Mouse (Mus musculus): Measurements from ENCODE around the gene Hdac9. TPM values are rescaled to one million over a fixed set of nuclear protein-coding genes. Genes with fewer than 3 reads are reported as not detected.

Hdac9 gene
- polyA plus RNA-seq, 1 experiment from 2014 or later: 11.4 TPM

- ATAC-seq (ENCODE audit: low FRiP score): no peak
- Histone ChIP-seq H3K4me1 (no peaks in the 10 kb centered on the region), H3K27me3 (replicated peaks) (no peaks in the 10 kb centered on the region), H3K36me3 (no peaks in the 10 kb centered on the region), H3K9ac (replicated peaks) (no peak overlapping the region), H3K4me3 (replicated peaks) (no peak overlapping the region), H3K27ac (replicated peaks) (no peak overlapping the region), H3K4me2 (no peak overlapping the region; the same call in 1 of the 2 replicates), H3K9me3 (replicated peaks) (no peaks in the 10 kb centered on the region)
- WGBS: 59% methylated on average over 4 of the region's 4 CpGs
These were observed 275.1 kb downstream of the Hdac9 start for GRCm38 (mm10) chr12:34641705-34642259.

- no peak overlapping the region for H3K9ac ChIP-seq (replicated peaks)
- 75% methylated on average over 16 of the region's 16 CpGs for WGBS
These were observed 279.4 kb downstream of the Hdac9 start for GRCm38 (mm10) chr12:34637238-34638124.

GRCm38 (mm10) chr12:34619101-34619500, 297.8 kb downstream of the Hdac9 start:
- Histone ChIP-seq H3K9ac (replicated peaks) (no peak overlapping the region), H3K4me2 (no peak overlapping the region), H3K27me3 (replicated peaks) (no peaks in the 10 kb centered on the region), H3K36me3 (no peaks in the 10 kb centered on the region), H3K27ac (replicated peaks) (no peak overlapping the region), H3K4me3 (replicated peaks) (no peak overlapping the region), H3K9me3 (replicated peaks) (no peaks in the 10 kb centered on the region), H3K4me1 (0 out of 2 replicates have a peak, but pooled peaks cover 8% of the 10 kb centered on the region)
- WGBS: 68% methylated on average over 5 of the region's 5 CpGs
- no peak for ATAC-seq (ENCODE audit: low FRiP score)

More at GRCm38 (mm10) chr12:34637238-34638124, 279.4 kb downstream of the Hdac9 start:
- no peak for ATAC-seq (ENCODE audit: low FRiP score)
- H3K9me3 ChIP-seq (replicated peaks): no peaks in the 10 kb centered on the region
- H3K27ac ChIP-seq (replicated peaks): no peak overlapping the region
- no peak overlapping the region for H3K4me3 ChIP-seq (replicated peaks)
- H3K4me2 ChIP-seq: no peak overlapping the region
- no peaks in the 10 kb centered on the region for H3K4me1 ChIP-seq
- H3K27me3 ChIP-seq (replicated peaks): no peaks in the 10 kb centered on the region
- no peaks in the 10 kb centered on the region for H3K36me3 ChIP-seq

DNA sequence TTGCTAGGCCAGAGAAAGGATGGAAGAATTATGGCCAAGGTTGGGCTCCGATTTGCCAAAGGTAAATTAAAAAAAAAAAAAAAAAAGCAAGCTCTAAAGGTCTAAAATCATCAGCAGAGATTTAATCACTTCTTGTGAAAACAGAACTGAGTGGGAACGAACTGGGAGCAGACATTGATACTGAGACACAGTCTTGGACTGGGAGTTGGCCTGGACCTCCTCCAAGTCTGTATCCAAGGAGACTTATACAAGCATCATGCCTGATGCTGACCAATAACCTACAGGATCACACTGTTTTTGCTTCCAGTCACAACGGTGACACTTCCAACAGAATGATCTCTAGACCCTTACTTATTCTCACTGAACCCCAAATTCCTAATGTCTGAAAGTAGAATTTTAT, 298.6 kb downstream of the Hdac9 start:
- H3K4me3 ChIP-seq (replicated peaks): no peak overlapping the region
- ATAC-seq (ENCODE audit: low FRiP score): no peak; the same call in 1 of the 2 replicates
- H3K4me1 ChIP-seq: 0 out of 2 replicates have a peak, but pooled peaks cover 8% of the 10 kb centered on the region
- WGBS: 68% methylated on average over 3 of the region's 3 CpGs
- H3K27ac ChIP-seq (replicated peaks): no peak overlapping the region
- H3K27me3 ChIP-seq (replicated peaks): no peaks in the 10 kb centered on the region
- H3K9me3 ChIP-seq (replicated peaks): no peaks in the 10 kb centered on the region
- H3K4me2 ChIP-seq: peak overlapping the region; percentile 13; the same call in 1 of the 2 replicates
- no peak overlapping the region for H3K9ac ChIP-seq (replicated peaks)
- H3K36me3 ChIP-seq: no peaks in the 10 kb centered on the region

- no peaks in the 10 kb centered on the region for H3K36me3 ChIP-seq
- H3K9me3 ChIP-seq (replicated peaks): no peaks in the 10 kb centered on the region
- H3K4me1 ChIP-seq: 0 out of 2 replicates have a peak, but pooled peaks cover 8% of the 10 kb centered on the region
- H3K4me3 ChIP-seq (replicated peaks): no peak overlapping the region
- H3K9ac ChIP-seq (replicated peaks): no peak overlapping the region
- no peak overlapping the region for H3K27ac ChIP-seq (replicated peaks)
- H3K4me2 ChIP-seq: peak overlapping the region; percentile 13; the same call in 1 of the 2 replicates
- no peaks in the 10 kb centered on the region for H3K27me3 ChIP-seq (replicated peaks)
- WGBS: 64% methylated on average over 10 of the region's 10 CpGs
- no peak for ATAC-seq (ENCODE audit: low FRiP score)
These were observed 299.1 kb downstream of the Hdac9 start for GRCm38 (mm10) chr12:34617836-34618235.

DNA sequence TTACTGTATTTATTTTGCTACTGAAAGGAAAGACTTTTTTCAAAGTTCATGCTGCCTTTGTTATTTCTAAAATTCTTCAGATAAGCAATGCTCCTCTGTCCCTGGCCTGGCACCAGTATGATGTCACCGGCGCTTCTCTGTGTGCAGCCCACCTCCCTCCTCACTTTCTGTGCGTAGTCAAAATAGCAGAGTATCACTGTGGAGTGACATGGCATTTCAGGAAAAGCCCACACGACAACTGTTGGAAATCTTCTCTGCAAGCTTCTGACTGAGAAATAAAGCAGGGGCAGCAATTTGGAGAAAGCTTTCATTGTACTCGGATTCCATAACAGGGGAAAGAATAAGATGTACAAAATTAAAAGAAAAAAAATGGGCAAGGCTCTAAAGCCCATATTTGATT, 302.1 kb downstream of the Hdac9 start:
- Histone ChIP-seq H3K27ac (replicated peaks) (no peak overlapping the region), H3K27me3 (replicated peaks) (no peaks in the 10 kb centered on the region), H3K9ac (replicated peaks) (no peak overlapping the region), H3K4me2 (no peak overlapping the region), H3K9me3 (replicated peaks) (no peaks in the 10 kb centered on the region), H3K4me3 (replicated peaks) (no peak overlapping the region), H3K36me3 (no peaks in the 10 kb centered on the region), H3K4me1 (0 out of 2 replicates have a peak, but pooled peaks cover 8% of the 10 kb centered on the region)
- ATAC-seq (ENCODE audit: low FRiP score): no peak
- 77% methylated on average over 5 of the region's 5 CpGs for WGBS

GRCm38 (mm10) chr12:34612511-34612910, 304.4 kb downstream of the Hdac9 start:
- WGBS: 91% methylated on average over 3 of the region's 3 CpGs

GRCm38 (mm10) chr12:34604521-34604920, 312.4 kb downstream of the Hdac9 start:
- Histone ChIP-seq H3K9ac (replicated peaks) (no peak overlapping the region), H3K4me1 (no peaks in the 10 kb centered on the region), H3K4me2 (no peak overlapping the region), H3K4me3 (replicated peaks) (no peak overlapping the region), H3K36me3 (no peaks in the 10 kb centered on the region), H3K27ac (replicated peaks) (no peak overlapping the region), H3K27me3 (replicated peaks) (no peaks in the 10 kb centered on the region), H3K9me3 (replicated peaks) (no peaks in the 10 kb centered on the region)
- no peak for ATAC-seq (ENCODE audit: low FRiP score)
- 82% methylated on average over 4 of the region's 4 CpGs for WGBS

More at GRCm38 (mm10) chr12:34612511-34612910, 304.4 kb downstream of the Hdac9 start:
- H3K4me3 ChIP-seq (replicated peaks): no peak overlapping the region
- H3K9ac ChIP-seq (replicated peaks): no peak overlapping the region
- H3K27me3 ChIP-seq (replicated peaks): no peaks in the 10 kb centered on the region
- H3K4me2 ChIP-seq: no peak overlapping the region
- no peaks in the 10 kb centered on the region for H3K36me3 ChIP-seq
- ATAC-seq (ENCODE audit: low FRiP score): no peak
- 0 out of 2 replicates have a peak, but pooled peaks cover 2% of the 10 kb centered on the region for H3K4me1 ChIP-seq
- H3K9me3 ChIP-seq (replicated peaks): no peaks in the 10 kb centered on the region
- H3K27ac ChIP-seq (replicated peaks): no peak overlapping the region

GRCm38 (mm10) chr12:34594167-34594793, 322.6 kb downstream of the Hdac9 start:
- Histone ChIP-seq H3K9ac (replicated peaks) (no peak overlapping the region), H3K4me1 (no peaks in the 10 kb centered on the region), H3K9me3 (replicated peaks) (no peaks in the 10 kb centered on the region), H3K27ac (replicated peaks) (no peak overlapping the region), H3K27me3 (replicated peaks) (no peaks in the 10 kb centered on the region), H3K36me3 (no peaks in the 10 kb centered on the region), H3K4me2 (no peak overlapping the region), H3K4me3 (replicated peaks) (no peak overlapping the region)
- ATAC-seq (ENCODE audit: low FRiP score): no peak
- WGBS: 83% methylated on average over 10 of the region's 10 CpGs

GRCm38 (mm10) chr12:34587171-34587570, 329.7 kb downstream of the Hdac9 start:
- Histone ChIP-seq H3K4me1 (no peaks in the 10 kb centered on the region), H3K27ac (replicated peaks) (no peak overlapping the region), H3K27me3 (replicated peaks) (no peaks in the 10 kb centered on the region), H3K36me3 (no peaks in the 10 kb centered on the region), H3K9me3 (replicated peaks) (no peaks in the 10 kb centered on the region), H3K4me2 (no peak overlapping the region), H3K9ac (replicated peaks) (no peak overlapping the region), H3K4me3 (replicated peaks) (no peak overlapping the region)
- ATAC-seq (ENCODE audit: low FRiP score): no peak
- 35% methylated on average over 4 of the region's 4 CpGs for WGBS

DNA sequence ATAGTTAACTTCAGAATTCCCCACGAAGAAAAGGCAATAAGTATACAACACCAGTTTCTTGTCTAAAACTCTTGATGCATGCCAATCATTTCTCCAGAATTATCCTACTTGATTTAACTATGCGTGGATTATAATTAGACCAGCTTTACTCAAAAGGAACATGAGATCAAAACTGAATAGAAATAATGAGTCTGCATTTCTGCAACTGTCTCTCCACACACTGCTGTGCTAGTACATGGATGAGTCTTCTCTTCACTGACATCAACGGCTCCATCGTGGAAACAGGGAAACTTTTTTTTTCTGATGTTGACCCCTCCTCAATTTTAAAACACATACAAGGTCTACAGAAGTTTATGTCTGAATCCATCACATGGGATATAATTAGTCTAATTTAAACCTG, 334.4 kb downstream of the Hdac9 start:
- 90% methylated on average over 4 of the region's 4 CpGs for WGBS
- Histone ChIP-seq H3K4me2 (no peak overlapping the region), H3K36me3 (no peaks in the 10 kb centered on the region), H3K27me3 (replicated peaks) (no peaks in the 10 kb centered on the region), H3K27ac (replicated peaks) (no peak overlapping the region), H3K9me3 (replicated peaks) (no peaks in the 10 kb centered on the region), H3K9ac (replicated peaks) (no peak overlapping the region), H3K4me1 (no peaks in the 10 kb centered on the region), H3K4me3 (replicated peaks) (no peak overlapping the region)
- ATAC-seq (ENCODE audit: low FRiP score): no peak

All from neural tube, embryonic 15.5 days (tissue).